Mouse (Mus musculus): ENCODE measurements around the gene Gm21256.
"Not testable (repeated sequence)": the region's sequence is repeated elsewhere in the genome, so short reads cannot be mapped to it uniquely, and the experiment has no call there.

The Gm21256 gene

DNA sequence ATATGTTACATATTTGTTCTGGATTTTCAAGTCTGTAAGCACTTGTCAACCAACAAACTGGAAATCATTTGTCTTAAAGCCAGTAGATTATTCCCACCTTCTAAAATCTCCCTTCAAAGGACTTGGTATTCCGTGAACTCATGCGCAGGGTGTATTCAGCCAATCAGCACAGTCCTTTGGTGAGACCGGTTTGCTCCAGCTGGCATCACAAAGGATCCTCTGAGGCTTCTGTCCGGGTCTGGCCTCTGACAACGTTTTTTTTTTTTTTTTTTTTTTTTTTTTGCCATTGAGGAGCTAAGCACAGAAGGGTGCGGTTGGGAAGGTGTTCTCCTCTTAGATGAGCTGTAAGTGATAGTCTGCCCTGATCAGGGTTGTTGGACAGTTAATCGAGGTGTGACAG is at the start of gene Gm21256:
Gene Gm21256, plus strand, starts transcription at position 301 of the 400 bp plus-strand sequence.
- DNase-seq = not testable (repeated sequence)
